Mouse (Mus musculus) ZHBTc4 (cell line): Measurements from ENCODE around the gene Plcb1.
A peak's percentile ranks its signal among the peaks of the same experiment; 100 is the strongest.

Experiments used
- DNase-seq: peaks from one replicate; pipeline ENCODE4 v3.0.0-alpha.2; 2011; ENCODE audit warnings: low read depth, low spot score

Plcb1 gene

DNA sequence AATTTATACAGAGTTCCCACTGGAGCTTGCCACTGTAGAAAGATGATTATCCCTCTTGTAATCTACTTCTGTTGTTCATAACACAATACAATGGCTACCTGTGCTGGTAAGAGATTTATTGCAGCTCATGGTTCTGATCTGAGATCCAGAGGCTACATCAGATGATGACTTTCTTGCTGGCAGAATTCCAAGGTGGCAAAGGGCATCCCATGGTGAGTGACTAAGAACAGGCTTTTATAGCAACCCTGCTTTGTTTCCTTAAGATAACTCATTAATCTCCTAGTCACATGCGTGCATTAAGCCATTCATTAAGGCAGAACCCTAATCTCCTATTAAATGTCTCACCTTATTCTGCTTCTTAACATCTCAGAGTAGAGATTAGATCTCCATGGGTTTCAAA is 618.2 kb downstream of the Plcb1 start:
- DNase-seq = no peak

DNA sequence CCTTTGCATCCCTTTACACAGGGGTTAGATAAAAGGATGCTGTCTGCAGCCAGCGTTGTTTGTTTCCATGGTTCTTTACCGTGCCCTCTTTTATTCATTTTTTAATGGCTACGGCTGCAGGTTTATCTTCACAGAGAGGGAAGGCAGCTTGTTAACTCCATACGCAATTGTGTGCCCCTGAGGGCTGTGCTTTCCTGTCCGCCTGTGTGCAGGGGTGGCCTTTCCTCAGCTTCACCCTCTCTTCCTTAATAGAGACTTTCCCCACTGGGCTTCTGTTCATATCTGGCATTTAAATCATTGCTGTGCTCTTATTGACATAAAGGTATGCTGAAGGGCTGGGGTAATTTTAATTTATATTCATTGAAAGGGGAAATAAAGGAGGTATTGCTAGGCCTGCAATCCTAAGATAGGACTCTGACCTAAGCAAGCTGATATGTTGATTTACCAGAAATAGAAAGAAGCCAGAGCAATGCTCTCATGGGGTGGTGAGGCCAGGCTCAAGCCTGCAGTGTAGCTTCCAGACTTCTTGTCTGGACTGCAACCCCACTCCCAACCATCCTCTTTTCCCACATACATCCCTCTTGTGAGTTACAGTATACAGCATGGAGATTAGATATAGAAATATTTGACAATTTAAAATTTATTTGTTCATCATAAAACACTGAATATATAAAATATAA is 623.7 kb downstream of the Plcb1 start:
- no peak for DNase-seq

DNA sequence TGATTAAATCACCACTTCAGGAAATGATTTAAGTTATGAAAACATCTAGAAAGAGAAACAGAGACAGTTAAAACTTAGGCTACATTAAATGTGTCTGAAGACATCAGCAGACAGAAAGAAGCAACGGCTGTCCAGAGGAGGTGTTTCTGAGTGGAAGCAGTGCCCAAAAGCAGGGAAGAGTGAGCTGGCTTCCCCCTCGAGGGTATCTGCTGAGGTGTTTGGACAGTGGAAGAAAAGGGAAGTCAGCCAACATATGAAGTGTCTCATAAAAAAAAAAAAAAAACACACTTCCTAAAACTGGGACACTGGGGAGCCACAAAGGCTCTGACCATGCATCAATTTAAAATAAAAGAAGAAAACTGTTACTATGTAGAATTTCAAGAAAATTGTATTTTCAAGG is 625.8 kb downstream of the Plcb1 start:
- no peak for DNase-seq

DNA sequence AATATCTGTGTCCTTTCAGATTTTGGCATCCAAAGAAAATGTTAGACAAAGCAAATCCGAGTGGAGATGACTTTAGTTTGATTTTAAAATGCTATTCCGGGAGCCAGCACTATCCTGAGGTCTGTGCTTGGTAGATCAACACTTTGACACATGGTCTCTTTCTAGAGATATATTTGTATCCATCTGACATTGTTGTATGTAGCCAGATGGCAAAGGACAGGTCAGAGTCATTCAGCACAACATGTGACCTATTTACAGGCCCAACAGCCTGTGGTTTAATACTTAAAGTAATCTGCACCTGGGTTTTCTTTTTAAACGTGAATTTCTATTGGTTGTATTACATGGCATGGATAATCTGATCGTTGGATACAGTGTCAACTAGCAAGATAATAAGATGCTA is 629.3 kb downstream of the Plcb1 start:
- DNase-seq = no peak

DNA sequence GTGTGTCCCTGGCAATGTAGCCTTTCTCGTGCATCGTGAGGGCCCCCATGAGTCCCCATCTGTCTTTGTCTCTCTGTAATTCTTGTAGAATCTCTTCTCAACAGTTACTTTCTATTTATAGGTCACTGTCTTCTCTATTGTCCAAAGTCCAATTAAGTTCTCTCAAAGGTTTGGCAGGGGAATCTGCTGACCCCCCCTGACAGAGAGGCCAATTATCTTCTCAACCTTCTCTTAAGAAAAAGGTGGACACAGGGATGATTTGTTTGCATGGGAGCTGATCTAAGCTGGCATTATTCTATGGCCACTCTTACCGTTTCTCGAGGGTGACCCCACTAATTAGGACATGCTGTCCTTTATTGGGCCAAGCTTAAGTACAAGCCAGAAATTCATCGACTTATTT is 633.4 kb downstream of the Plcb1 start:
- no peak for DNase-seq

DNA sequence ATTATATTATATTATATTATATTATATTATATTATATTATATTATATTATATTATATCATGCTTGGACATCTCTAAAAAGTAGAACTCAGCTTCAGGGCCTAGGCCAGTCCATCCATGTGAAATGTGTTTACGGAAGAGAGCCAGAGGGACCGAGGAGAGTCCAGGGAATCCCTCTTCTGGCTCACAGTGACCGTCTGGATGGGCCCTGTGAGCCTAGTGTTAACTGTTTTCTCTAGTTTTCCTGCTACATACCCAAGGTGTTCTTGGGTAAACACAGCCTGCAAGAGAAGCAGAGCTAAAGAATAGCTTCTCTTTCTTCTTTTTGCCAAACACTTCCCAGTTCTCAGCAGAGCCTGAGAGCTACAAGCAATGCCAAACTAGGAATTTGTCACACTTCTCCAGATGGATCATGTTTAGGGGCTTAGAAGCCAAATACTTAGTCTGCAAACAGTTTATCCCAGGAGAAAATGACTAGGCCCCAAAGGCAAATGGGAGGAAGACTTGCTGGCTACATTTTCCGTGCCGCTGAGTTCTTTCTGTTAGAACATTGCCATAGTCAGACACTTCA is 649.2 kb downstream of the Plcb1 start:
- DNase-seq = no peak

DNA sequence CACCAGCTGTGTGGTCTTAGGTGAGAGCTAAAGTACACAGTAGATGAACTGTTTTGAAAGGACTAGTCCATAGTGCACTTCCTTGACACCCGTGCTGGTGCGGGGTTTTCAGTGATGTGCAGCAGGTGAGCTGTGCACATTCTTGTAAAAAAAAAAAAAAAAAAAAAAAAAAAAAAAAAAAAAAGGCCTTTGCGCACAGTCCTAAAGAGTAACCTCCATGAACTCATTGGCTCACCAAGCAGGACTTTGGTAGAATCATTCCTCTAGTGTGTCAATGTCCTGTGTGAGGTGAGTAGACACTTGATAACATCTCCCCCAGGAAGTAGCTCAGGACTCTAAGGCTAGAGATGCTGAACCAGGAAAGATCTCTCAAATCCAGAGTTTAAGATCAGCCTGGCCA is 653.2 kb downstream of the Plcb1 start:
- DNase-seq = no peak

DNA sequence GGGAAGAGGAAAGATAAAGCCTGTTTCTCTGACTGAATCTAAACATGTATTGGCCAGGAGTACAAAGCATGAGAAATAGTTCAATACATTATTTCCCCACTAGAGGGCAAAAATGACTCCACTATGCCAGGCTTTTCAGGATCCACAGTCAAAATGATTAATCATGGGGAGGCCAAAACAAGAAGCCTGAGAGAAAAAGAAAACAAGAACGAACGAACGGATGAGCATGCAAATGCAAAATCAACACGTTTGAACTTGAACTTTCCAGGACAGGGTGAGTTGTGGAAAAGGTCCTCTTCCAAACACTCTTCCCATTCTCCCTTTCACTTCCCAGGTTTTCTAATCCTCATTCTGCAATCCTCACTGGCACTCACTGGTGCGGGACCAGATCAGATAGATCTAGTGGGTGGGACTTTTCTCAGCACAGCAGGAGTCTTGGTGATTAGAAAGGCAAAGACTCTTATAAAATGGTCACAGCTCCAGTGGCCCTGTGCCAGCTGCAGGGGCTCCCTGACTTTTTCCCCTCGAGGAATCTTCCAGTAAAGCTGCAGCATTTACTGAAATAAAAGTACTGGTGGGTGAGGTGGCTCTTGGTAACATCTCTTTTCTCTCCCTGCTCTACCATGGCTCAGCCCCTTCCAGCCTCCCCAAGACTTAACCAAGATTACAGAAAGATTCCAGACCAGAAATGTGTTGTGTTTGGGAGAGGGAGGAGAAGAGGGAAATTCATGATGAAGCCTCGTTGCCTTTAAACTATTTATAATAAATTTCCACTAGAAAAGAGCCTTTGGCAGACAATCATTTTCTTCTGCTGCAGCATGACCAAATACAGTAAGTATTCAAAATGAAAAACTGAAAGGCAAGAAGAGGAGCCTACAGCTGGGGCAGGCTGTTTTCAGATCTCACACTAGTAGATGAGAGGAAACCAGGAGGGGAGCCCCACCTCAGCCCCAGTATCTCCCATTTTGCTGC is 654.0 kb downstream of the Plcb1 start:
- peak; percentile 84 for DNase-seq

DNA sequence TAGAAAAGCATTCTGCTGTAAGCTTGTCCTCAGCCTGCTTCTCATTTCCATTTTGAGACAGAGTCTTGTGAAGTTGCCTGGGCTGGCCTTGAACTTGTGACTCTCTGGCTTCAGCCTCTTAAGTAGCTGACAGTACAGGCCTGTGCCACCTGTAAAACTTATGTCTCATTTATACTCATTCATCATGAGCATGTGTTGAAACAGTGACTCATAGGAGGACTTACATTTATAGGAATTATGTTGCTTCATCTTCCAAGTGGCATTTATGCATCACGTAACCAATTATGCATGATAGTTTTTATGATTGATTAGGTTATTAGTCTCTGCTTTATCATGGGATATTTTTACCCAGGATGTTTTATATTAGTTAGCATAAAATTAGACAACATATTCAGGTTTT is 667.7 kb downstream of the Plcb1 start:
- DNase-seq = no peak

DNA sequence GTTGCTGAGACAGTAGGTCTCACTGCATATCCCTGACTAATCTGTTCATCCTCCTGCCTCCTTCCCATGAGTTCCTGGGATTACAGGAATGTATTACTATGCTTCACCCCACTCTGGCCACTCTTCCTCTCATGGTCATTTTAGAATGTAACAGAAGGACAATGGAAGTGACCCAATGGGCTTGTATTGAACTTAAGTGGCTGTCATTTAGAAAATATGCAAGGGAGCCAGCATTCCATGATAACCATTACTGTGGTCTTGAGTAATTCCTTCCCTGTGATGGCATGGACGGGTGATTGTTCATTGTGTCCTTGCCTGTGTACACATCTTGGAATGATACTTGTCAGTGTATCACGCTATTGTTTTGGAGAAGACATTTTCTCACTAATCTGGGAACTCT is 668.1 kb downstream of the Plcb1 start:
- DNase-seq = no peak

DNA sequence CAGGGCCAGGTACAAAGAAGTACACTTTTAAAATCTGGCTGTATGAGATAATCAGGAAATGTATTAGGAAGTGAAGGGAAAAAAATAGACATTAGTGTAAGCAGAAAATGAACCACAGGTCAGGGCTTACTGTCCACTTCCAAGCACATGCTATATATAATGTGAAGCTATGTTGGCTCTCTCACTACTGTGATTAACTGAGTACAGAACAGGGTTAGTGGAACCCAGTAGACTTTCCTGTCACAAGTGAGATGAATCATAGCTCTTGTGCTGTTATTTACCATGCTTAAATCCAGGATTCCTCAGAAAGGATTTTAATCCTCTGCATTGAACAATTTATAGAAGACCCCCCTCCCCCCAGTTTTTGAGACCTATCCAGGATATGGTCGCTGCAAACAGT is 668.6 kb downstream of the Plcb1 start:
- DNase-seq = no peak

DNA sequence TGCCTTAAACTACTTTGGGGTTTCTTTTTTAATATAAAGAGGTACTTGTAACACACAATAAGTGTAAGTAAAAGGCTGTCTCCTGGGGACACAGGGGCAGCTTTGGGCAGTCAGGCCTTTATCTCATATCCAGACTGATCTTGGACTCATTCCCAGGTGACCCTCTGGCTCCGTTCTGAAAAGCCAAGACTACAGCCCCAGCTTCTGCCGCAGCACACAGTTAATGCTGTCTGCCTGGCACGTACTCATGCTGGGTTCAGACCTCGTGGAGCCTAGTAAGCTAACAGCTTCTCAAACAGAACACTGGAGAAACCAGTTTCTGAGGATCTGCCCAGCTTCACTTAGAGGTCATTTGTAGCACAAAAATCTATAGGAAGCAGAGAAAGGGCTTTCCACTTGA is 682.0 kb downstream of the Plcb1 start:
- no peak for DNase-seq

DNA sequence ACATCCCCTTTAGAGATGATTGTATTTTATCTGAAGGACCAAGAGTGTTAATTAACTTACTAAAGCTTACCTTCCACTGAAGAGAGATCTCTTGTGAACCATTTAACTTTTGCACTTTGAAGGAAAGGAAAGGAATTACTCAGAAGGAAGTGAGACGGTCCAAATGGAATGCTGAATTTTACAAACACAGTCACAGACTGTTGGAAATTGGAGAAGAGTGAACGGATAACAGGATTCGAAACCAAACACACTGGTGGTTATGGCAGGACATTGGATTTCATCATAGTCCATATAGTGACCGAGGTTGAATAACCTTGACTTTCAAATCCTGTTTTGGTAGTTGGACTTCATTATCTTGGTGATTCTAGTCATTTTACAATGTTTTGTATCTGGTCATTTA is 688.2 kb downstream of the Plcb1 start:
- no peak for DNase-seq

DNA sequence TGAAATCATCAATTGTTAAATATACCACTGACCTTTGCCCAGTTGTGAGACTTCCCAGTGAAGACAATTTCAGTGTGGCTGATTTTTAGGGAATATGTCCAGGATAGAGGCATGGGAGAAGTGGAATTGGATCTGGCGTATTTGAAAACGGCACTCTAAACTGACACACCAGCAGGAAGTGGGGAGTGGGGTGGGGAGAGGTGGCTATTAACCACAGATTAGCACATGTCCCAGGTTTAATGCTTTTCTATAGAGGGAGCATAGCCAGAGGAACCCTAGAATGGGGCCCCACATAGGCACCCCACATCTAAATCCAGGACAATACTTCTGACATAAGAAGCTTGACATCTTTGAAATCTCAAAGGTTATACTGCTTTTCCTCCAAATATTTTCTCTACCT is 699.4 kb downstream of the Plcb1 start:
- no peak for DNase-seq

DNA sequence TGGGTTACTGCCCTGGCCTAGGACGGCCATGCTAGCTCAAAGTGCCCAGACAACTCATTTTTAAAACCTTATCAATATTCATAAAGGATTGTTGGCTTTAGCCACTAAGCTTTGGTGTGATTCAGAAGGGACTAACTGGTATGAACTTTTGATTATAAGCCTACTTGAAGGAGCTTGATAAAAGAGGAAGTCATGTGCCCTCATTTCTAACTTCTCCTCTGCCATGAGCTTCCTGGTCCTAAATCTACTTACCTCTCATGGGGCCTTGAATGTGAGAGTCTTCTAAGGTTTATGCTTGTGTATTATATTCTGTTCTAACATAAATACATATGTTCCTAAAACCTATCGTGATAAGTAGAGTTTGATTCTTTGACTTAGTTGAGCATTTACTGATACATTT is 702.4 kb downstream of the Plcb1 start:
- DNase-seq = no peak

DNA sequence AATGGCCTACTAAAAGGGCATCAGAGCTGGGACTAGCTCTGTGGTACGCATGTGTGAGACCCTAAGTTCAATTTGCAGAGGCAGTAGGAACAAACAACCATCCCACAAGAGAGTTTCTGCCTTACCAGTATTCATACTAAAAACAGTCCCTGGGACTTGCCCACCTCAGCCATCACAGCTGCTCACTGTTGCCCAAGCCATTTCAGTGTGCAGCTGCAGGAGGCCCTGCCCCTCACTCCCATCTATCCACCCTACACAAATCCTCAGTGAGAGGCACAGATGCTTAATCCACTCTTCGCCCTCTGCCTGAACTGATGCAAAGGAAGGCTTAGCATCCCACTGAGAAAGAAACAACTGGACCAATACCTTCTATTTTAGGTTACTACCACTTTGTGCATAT is 703.3 kb downstream of the Plcb1 start:
- no peak for DNase-seq

DNA sequence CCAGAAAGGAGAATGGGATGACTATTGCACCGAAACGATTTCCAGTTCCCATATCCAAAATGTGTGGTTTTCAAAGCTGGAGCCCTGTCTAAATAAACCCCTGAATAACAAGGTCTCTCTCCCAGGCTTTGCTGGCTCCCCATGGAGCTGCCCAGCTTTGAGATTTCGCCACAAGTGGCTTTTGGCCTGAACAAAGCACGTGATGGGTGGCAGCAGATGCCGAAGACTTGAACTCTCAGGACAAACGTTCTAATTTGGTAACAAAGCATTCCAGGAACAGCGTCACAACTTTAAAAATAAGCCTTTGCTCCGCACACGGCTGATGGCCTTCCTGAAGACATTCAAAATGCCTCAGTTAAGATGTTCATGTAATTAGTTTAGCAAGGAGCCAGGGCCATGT is 706.9 kb downstream of the Plcb1 start:
- no peak for DNase-seq

DNA sequence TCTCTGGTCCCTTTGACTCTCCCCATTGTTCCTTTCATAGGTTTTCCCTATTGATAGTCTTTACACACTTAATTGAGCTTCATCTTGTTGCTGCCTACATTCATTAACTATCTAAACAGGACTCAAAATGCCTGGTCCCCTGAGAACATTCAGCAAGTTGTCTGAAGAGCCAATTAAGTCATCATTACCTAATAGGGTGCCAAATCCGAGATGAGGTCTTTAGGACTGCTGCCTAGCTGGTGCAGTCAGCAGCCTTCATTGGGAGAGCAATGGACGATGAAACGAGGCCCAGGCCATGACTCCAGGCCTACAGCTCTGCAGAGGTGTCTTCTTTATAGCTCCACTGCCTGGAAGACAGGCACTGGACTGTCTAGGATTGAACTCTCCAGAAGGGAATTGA is 710.7 kb downstream of the Plcb1 start:
- DNase-seq = no peak

DNA sequence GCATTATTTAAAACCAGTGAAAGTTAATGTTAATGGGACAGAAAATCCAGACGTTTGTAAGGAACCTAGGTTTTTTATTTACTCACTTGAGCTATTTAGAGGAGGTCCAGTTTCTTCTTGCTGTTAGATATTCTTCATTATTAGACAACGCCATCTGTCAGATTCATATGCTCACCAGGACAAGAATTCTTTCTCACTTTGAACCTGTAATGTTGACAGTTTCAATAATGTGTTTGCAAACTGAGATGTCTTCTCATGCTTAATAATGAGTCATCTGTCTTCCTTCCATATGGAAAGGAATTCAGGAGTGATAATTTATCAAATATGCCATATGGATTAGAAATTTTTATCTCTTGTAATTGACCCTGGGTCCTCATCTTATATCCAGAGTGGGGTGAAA is 711.4 kb downstream of the Plcb1 start:
- DNase-seq = no peak

DNA sequence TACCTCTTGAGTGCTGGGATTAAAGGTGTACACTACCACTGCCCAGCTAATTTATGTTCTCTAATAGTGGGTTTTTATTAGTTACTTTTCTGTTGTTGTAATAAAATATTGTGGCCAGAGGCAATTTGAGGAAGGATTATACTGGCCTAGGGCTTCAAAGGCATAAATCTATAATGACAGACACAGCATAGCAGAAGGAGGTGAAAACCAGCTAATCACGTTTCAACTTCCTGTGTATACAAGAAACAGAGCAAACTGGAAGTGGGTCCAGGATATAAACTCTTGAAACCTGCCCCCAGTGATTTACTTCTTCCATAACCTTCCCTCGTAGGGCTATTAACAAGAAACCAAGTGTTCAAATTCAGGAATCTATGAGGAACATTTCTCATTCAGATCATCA is 715.0 kb downstream of the Plcb1 start:
- no peak for DNase-seq

DNA sequence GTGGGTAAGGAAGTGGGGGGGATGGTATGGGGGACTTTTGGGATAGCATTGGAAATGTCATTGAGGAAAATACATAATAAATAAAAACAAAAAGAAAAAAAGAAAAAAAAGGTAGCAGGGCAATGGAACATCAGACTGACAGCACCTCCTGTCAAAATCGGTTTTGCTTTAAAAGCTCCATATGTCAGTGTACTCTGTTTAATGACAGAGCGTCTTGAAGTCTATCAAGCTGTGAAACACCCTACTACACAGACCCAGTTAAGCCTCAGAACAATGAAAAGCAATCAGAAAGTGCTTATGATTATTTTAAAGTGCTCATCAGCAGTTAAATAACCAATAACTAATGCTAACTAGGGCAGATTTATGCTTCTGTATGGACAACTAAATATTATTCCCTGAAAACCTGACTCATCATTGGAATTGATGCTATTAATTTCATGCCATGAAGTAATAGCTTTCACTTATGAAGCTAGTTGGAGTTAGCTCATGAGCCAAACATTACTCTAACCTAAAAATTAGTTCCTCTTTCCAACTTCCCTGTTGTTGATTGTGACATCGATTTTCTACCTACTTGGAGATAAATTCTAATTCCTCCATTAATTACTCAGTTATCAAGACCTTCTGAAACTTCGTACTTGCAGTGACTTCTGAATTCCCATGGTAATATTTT is 717.6 kb downstream of the Plcb1 start:
- DNase-seq = no peak

DNA sequence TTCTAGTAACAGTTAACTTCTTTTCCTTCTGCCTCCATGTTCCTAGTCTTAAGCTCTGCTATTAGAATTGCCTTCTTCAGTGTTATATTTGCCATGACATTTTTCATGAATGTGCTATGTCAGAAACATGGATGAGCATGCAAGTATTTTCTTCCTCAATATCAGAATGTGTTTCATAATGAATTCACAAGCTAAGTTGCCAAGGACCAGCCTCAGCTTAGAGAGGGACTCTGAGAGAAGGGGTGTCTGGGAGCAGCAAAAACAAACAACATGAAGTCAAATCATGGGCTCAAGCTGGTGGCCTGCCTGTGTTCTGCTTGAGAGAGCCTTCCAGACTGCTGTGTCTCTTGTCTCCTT is 718.1 kb downstream of the Plcb1 start:
- no peak for DNase-seq
